Mouse (Mus musculus) small intestine, adult 2 months (tissue): ENCODE data around the gene Tpm3. TPM values are rescaled to one million over a fixed set of nuclear protein-coding genes. Genes with fewer than 3 reads are reported as not detected.

Source experiments
- H3K27ac ChIP-seq: fragments of 200-500 bp; 2 replicates; pipeline ENCODE4 v1.5.1; 2012; ENCODE audit warnings: low read depth, low read length, control low read depth, inconsistent platforms; ENCODE audit not compliant: insufficient read depth
- H3K27me3 ChIP-seq: fragments of 200-500 bp; 2 replicates; pipeline ENCODE4 v1.6.1; 2012; ENCODE audit warnings: mild to moderate bottlenecking, moderate library complexity, low read length, inconsistent platforms; ENCODE audit not compliant: control insufficient read depth, insufficient read depth
- H3K36me3 ChIP-seq: fragments of 200-500 bp; 2 replicates; pipeline ENCODE4 v1.6.1; 2012; ENCODE audit warnings: mild to moderate bottlenecking, low read length, control low read depth, inconsistent platforms; ENCODE audit not compliant: control insufficient read depth, insufficient read depth
- H3K4me1 ChIP-seq: fragments of 200-500 bp; 2 replicates; pipeline ENCODE4 v1.6.1; 2012; ENCODE audit warnings: low read length, inconsistent platforms, mixed read lengths; ENCODE audit not compliant: control insufficient read depth, insufficient read depth, insufficient read length
- H3K4me3 ChIP-seq: fragments of 200-500 bp; 2 replicates; pipeline ENCODE4 v1.5.1; 2012; ENCODE audit warnings: low read depth, mild to moderate bottlenecking, control low read depth, inconsistent platforms, low read length, moderate library complexity
- CTCF ChIP-seq: fragments of 200-500 bp; IDR thresholded peaks from 2 replicates; pipeline ENCODE4 v1.5.1; 2012; ENCODE audit warnings: low read depth, mild to moderate bottlenecking, control low read depth, inconsistent platforms, low read length, moderate library complexity, mixed read lengths; ENCODE audit not compliant: insufficient replicate concordance, insufficient read length; ENCODE audit errors: extremely low read depth
- POLR2A ChIP-seq: fragments of 200-500 bp; IDR thresholded peaks from 2 replicates; pipeline ENCODE4 v1.6.1; 2012; ENCODE audit warnings: low read depth, mild to moderate bottlenecking, control low read depth, inconsistent platforms, low read length, moderate library complexity
- WGBS: fragments of 180-500 bp; shearing (Covaris S2); methylation state at CpG from one replicate; pipeline ENCODE4 v1.1.7; 2018; 5-methylcytosine and 5-hydroxymethylcytosine counted together
- polyA plus RNA-seq: library from polyadenylated mRNA; depleted of rRNA; stranded (reverse); fragments of >200 nt; gene quantifications from 2 replicates; pipeline ENCODE4 v1.2.3, GENCODE M21; 2012; rRNA removed

The Tpm3 gene
- polyA plus RNA-seq, result 45.4 and 101 TPM in 2 replicates

DNA sequence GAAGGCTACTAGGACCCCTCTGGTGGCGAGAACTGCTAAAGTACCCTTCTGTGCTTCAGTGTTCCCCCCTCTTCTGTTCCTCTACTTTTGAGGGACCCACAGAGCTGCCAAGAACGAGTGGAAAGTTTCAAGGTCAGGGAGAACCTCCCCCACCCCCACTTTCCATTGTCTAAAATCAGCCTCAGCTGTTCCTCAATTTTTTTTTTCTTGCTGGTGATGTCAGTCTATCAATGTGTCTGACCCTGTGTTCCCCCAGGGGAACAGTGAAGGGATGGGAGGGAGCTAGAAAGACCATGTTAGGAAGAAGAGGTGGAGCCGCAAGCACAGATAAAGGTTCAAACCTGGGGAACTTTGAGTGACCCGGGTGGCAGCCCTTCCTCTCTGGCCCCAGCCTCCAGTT is at the start of gene Tpm3:
Gene Tpm3 (plus strand): TSS at position 356 of the 400 bp plus-strand sequence.
- Histone ChIP-seq H3K36me3 (no peaks in the 10 kb centered on the region), H3K27ac (no peak within 1 kb of the TSS), H3K27me3 (no peaks in the 10 kb centered on the region), H3K4me1 (no peaks in the 10 kb centered on the region), H3K4me3 (no peak within 1 kb of the TSS)
- 53% methylated on average over 4 of the region's 4 CpGs for WGBS
- TF ChIP-seq POLR2A (no peak), CTCF (no peak)

- TF ChIP-seq POLR2A, result no peak
- TF ChIP-seq CTCF, result no peak
- H3K4me1 ChIP-seq, result no peaks in the 10 kb centered on the region
- no peak overlapping the region for H3K27ac ChIP-seq
- no peak overlapping the region for H3K4me3 ChIP-seq
- H3K27me3 ChIP-seq, result no peaks in the 10 kb centered on the region
- WGBS, result 94% methylated on average over 2 of the region's 2 CpGs
- H3K36me3 ChIP-seq, result peaks cover 60% of the 10 kb centered on the region
These were observed 37.8 kb upstream of the Tpm3 start for GRCm38 (mm10) chr3:90034653-90035052.

DNA sequence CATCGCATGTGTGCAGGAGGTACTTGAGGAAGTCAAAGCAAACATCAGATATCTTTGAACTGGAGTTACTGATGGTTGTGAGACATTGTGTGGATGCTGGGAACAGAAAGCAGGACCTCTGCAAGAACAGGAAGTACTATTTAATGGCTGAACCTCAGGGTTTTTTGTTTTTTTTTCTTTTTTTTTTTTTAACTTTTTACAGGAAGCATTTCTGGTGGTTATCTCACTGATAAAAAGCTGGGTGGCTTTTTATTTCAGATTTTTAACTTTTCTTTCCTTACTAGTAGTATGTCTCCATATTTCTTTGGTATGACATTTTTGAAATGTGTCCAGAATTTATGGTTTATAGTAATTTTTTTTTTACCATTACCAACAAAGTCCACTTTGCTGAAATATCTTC is 36.2 kb upstream of the Tpm3 start:
- Histone ChIP-seq H3K36me3 (peaks cover 59% of the 10 kb centered on the region), H3K4me1 (no peaks in the 10 kb centered on the region), H3K27ac (no peak overlapping the region), H3K4me3 (no peak overlapping the region), H3K27me3 (no peaks in the 10 kb centered on the region)
- TF ChIP-seq CTCF, result no peak
- no peak for TF ChIP-seq POLR2A
- WGBS, result 92% methylated on average over 1 of the region's 1 CpGs

GRCm38 (mm10) chr3:90049691-90050090 is 22.8 kb upstream of the Tpm3 start:
- H3K4me3 ChIP-seq, result no peak overlapping the region
- H3K27ac ChIP-seq, result no peak overlapping the region
- peaks cover 19% of the 10 kb centered on the region for H3K36me3 ChIP-seq
- H3K27me3 ChIP-seq, result no peaks in the 10 kb centered on the region
- no peak for TF ChIP-seq CTCF
- no peak for TF ChIP-seq POLR2A
- H3K4me1 ChIP-seq, result peaks cover 2% of the 10 kb centered on the region; the same call in 1 of the 2 replicates
- 52% methylated on average over 3 of the region's 3 CpGs for WGBS

GRCm38 (mm10) chr3:90051441-90052350 is 20.8 kb upstream of the Tpm3 start, which contains the start of gene 4933434E20Rik:
Gene 4933434E20Rik, plus strand, starts transcription at chr3:90051636.
- WGBS, result 1% methylated on average over 43 of the region's 43 CpGs
- H3K4me3 ChIP-seq, result peak within 1 kb of the TSS; percentile 91
- H3K27ac ChIP-seq, result peak within 1 kb of the TSS; percentile 68
- H3K4me1 ChIP-seq, result peaks cover 2% of the 10 kb centered on the region; the same call in 1 of the 2 replicates
- H3K27me3 ChIP-seq, result no peaks in the 10 kb centered on the region
- H3K36me3 ChIP-seq, result peaks cover 20% of the 10 kb centered on the region
- TF ChIP-seq POLR2A (no peak), CTCF (no peak)

- 1% methylated on average over 81 of the region's 81 CpGs for WGBS
- H3K27ac ChIP-seq, result peak within 1 kb of the TSS; percentile 87
- TF ChIP-seq POLR2A (peak; percentile 79), CTCF (no peak; the same call in 1 of the 2 replicates)
- H3K27me3 ChIP-seq, result no peaks in the 10 kb centered on the region
- peaks cover 2% of the 10 kb centered on the region; the same call in 1 of the 2 replicates for H3K4me1 ChIP-seq
- H3K4me3 ChIP-seq, result peak within 1 kb of the TSS; percentile 99
- H3K36me3 ChIP-seq, result peaks cover 23% of the 10 kb centered on the region
These were observed 19.9 kb upstream of the Tpm3 start, which contains the start of gene Ubap2l for GRCm38 (mm10) chr3:90052351-90053241. Gene Ubap2l, minus strand, starts transcription at chr3:90052628.

DNA sequence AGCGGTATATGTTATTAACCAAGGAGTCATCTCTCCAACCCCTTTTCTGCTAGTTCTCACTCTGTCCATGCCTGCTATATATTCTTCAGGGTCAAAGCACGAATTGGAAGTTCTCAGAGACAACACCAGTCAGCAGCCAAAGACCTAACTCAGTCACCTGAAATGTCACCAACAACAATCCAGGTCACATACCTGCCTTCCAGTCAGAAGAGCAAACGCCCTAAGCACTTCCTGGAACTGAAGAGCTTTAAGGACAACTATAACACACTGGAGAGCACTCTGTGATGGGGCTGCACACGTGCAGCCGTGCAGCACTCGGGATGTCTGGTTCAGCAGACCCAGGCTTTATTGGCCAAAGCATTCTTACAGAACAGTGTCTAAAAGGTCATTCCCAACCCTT is 10.9 kb upstream of the Tpm3 start:
- Histone ChIP-seq H3K27me3 (no peaks in the 10 kb centered on the region), H3K4me1 (no peaks in the 10 kb centered on the region), H3K4me3 (no peak overlapping the region), H3K27ac (no peak overlapping the region), H3K36me3 (peaks cover 42% of the 10 kb centered on the region)
- 88% methylated on average over 6 of the region's 6 CpGs for WGBS
- TF ChIP-seq CTCF (no peak), POLR2A (no peak)
